Mouse (Mus musculus): ENCODE results near the gene Srsf2.
A peak's percentile ranks its signal among the peaks of the same experiment; 100 is the strongest.

The Srsf2 gene

GRCm38 (mm10) chr11:116807938-116808606 is 44.8 kb downstream of the Srsf2 start:
- DNase-seq, result peak; percentile 76

GRCm38 (mm10) chr11:116807526-116807925 is 45.4 kb downstream of the Srsf2 start:
- no peak for DNase-seq

DNA sequence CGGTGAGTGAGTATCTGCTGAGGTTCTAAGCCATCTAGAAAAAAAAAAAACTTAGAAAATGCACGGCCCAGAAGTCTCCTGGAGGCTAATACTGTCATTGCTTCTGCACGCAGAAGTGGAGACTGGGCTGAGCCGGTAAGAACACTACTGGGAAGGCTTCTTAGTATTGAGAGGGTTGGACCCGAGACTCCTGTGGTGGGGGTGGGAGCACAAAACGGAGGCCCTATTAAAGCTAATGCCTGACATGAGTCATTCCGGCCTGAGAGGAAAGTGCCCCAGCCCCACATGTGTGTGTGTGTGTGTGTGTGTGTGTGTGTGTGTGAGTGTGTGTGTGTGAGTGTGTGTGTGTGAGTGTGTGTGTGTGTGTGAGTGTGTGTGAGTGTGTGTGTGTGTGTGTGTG is 45.8 kb downstream of the Srsf2 start:
- DNase-seq, result no peak

GRCm38 (mm10) chr11:116806136-116807071 is 46.5 kb downstream of the Srsf2 start:
- no peak for DNase-seq

DNA sequence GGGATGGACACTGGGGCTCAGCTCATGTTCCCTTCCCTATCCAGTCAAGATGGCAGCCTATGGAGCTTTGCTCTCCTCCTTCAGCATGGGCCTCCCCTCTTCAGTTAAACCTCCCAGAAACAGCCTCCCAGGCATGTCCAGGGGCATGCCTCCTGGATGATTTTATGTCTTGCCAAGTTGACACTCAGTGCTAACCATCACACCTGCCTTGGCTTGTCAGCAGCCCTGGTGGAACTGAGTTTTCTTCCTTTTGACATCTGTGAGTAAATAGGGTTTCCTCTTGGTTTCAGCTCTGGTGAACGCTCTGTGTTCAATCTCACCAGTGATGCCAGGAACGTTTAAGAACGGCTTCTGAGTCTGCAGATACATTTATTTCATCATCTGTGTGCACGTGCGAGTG is 50.2 kb downstream of the Srsf2 start:
- no peak for DNase-seq

- no peak for DNase-seq
Measured at GRCm38 (mm10) chr11:116801106-116801505, 51.8 kb downstream of the Srsf2 start.

Measured in layer of hippocampus, adult 9-11 months (tissue).